Mouse (Mus musculus): ENCODE results near the gene Runx2.
A peak's percentile ranks its signal among the peaks of the same experiment; 100 is the strongest.

Gene Runx2

DNA sequence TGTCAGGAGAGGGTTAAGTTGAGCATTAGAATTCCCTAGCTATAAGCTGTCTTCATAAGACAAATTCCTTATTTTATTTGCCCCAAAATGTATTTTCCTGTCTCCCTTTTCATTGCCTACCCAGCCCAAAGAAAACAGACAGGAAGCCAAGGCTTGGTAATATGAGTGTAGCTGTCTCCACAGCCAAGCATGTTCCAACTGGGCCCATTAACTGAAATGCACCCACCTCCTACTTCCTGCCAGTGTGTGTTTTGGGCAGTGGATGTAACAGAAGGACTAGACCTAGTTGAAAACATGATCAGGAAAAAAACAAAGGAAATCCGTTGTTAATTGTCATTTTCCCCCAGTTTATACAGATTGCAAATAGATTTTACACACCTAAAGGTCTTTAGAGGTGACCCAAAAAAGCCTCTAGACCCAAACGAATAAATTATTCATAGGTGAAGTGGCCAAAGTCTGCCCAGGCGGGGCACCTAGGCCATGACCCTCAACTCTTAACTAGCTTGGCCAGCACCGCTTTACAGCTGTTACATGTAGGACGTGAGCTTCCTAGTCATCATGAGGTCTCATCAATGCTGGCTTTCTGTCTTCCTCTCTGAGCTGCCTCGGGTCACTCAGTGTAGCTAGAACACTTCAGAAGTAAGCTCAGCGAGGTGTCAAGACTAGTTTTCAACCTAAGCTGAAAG lies 154.3 kb downstream of the Runx2 start:
- DNase-seq (ENCODE audit: low read depth), result peak; percentile 63

- DNase-seq (ENCODE audit: low read depth), result no peak
These were observed 160.1 kb downstream of the Runx2 start for GRCm38 (mm10) chr17:44654503-44654902.

- peak; percentile 49 for DNase-seq (ENCODE audit: low read depth)
These were observed 161.5 kb downstream of the Runx2 start for GRCm38 (mm10) chr17:44653081-44653480.

- DNase-seq (ENCODE audit: low read depth), result no peak
These were observed 162.5 kb downstream of the Runx2 start for GRCm38 (mm10) chr17:44652054-44652453.

DNA sequence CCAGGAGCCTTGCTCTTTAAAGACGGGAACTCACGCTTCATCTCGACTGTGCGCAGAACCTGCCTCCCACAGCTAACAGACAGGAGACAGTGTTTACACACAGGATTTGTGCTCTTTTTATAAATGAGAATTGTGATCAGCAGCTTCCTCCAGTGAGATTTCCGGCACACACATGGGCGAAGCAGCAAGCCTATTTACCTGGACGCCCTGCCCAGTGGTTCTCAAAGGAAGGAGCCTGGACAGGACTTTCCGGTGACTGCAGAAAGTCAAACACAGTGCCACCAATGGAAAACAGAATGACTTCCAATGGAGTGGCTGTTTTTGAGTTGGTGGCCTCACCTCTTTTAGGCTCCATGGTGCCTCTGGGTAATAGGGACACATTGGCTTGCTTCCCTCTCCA lies 163.0 kb downstream of the Runx2 start:
- DNase-seq (ENCODE audit: low read depth), result no peak

GRCm38 (mm10) chr17:44650431-44650830 lies 164.2 kb downstream of the Runx2 start:
- peak; percentile 37 for DNase-seq (ENCODE audit: low read depth)

DNA sequence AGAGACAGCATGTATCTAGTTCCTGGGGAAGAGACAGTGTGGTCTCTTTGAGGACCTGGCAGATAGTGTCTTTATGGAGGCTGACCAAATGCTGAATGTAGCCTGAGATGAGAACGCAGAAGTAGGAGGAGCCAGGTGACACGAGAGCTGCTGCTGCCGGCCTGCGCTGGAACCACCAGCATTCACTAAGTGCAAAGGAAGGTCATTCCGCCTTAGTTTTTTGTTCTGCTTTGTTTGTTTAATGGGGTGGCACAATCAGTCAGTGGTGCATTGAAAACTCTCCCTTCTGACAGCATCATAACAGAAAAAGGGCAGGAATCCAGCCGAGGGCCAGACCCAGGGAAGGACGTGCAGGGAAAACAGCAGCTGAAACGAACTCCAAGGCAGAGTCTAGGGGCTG lies 165.5 kb downstream of the Runx2 start:
- no peak for DNase-seq (ENCODE audit: low read depth)

GRCm38 (mm10) chr17:44647916-44648315 lies 166.7 kb downstream of the Runx2 start:
- DNase-seq (ENCODE audit: low read depth), result no peak

GRCm38 (mm10) chr17:44645146-44645545 lies 169.5 kb downstream of the Runx2 start:
- DNase-seq (ENCODE audit: low read depth), result no peak

DNA sequence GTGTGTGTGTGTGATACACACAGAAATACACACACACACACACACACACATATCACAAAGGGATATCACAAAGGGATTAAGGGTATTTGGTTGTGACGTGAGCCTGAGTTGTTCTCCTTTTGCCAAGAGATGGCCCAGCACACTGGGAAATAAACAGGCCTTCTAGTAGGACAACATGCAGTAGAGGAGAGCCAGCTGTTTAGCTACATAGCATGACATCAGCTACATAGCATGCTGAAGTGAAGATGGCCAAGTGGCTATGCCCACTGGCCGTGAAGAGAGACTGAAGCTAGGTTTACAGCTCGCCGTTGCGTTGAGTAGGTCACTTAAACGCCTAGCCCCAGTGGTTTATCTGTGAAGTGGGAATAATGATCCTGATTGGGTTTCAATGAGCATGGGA lies 171.3 kb downstream of the Runx2 start:
- DNase-seq (ENCODE audit: low read depth), result no peak

- DNase-seq (ENCODE audit: low read depth), result no peak
These were observed 172.5 kb downstream of the Runx2 start for GRCm38 (mm10) chr17:44642126-44642525.

DNA sequence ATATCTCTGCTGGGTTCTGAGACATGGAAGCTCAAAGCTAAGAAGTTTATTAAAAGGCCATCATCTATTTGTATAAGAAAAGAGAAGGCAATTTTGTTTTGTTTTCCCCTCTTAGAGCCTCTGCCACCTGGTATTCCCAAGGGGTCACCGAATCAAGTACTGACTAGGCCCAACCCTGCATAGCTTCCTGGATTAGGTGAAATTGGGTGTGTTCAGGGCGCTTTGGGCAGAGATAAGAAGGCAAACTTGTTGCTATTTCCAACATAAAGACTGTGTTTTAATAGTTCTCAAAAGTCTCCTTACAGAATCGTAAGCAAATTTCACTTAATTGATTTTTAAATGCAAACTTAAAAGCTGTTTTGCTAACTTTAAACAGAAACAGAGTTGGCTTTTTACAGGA lies 173.7 kb downstream of the Runx2 start:
- no peak for DNase-seq (ENCODE audit: low read depth)

DNA sequence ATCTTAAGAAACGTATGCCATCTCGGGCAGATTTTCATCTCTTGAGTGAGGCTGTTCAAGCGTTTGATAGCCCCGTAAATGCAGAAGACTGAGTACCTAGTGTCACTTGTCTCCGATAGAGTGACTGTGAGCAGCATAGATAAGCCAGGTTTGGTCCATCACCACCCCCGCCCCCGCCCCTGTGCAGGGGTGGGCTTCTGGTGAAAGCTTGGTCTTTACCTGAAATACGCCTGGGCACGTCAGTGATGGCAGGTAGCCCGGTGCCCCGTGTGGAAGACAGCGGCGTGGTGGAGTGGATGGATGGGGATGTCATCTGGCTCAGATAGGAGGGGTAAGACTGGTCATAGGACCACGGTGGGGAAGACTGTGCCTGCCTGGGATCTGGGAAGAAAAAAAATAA lies 175.2 kb downstream of the Runx2 start:
- no peak for DNase-seq (ENCODE audit: low read depth)

DNA sequence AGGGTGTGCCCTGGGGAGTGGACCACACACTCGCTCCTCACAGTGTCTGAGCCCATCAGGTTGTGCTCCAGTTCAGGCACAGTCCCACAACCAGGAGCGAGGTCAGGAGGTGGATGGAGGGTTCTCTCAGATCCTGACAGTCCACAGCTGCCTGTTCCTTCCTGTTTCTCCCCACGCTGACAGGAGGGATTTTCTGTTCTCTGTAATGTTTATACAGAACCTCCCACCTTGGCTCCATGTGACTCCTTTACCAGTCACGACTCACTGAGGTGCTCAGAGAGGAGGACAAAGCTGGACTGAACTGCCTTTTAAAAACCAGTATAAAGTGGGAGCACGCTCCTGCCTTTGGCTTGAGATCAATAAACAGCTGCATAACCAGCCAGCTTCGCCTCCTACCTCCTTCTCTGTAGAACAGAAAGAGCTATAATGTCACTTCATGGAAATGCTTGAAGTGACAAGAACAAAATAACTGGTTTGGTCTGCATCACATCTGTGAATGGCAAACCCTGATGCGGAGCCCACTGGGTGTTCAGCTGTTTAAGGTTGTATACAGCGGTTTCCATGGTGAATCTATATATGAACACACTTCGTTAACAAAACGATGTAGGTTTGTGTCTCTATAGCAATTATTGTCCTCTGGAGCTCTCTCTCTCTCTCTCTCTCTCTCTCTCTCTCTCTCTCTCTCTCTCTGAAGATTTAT lies 177.3 kb downstream of the Runx2 start:
- DNase-seq (ENCODE audit: low read depth), result no peak

DNA sequence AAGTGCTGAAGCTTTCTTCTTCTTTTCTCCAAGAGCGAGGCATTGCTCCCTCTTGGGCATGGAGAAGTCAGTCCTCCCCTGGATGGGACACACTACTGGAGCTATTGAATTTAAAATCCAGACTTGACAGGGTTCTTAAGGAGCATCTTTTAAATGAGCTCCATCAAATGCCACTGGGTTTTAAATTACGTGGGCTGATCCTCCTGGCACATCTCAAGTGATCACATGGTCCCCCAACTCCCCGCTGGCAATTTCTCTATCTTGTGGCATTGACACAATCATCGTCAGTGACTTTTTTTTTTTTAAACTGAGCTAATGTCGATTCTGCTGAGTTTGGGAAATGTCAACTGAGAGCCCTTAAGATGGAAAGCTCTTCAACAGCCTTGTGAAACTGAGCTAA lies 180.1 kb downstream of the Runx2 start:
- DNase-seq (ENCODE audit: low read depth), result no peak

GRCm38 (mm10) chr17:44633607-44634415 lies 180.8 kb downstream of the Runx2 start:
- no peak for DNase-seq (ENCODE audit: low read depth)

DNA sequence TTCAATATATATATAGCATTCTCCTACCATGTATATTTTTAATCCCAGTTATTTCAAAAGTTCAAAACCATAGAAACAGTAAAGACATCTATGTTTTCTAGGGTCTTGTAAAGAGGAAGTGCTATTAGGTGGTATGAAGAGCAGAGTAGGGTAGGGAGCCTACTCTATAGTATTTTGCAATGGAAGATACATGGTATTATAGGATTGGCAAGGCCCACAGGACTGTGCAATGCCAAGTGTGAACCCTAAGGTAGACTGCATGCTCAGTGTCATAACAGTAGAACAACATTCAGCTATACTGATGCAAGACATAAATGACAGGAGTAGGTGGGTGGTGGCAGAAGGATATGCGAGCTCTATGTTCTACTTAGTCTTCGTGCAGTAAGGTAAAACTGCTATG lies 181.7 kb downstream of the Runx2 start:
- DNase-seq (ENCODE audit: low read depth), result no peak

GRCm38 (mm10) chr17:44632292-44632691 lies 182.3 kb downstream of the Runx2 start:
- no peak for DNase-seq (ENCODE audit: low read depth)

GRCm38 (mm10) chr17:44631577-44631976 lies 183.0 kb downstream of the Runx2 start:
- no peak for DNase-seq (ENCODE audit: low read depth)

DNA sequence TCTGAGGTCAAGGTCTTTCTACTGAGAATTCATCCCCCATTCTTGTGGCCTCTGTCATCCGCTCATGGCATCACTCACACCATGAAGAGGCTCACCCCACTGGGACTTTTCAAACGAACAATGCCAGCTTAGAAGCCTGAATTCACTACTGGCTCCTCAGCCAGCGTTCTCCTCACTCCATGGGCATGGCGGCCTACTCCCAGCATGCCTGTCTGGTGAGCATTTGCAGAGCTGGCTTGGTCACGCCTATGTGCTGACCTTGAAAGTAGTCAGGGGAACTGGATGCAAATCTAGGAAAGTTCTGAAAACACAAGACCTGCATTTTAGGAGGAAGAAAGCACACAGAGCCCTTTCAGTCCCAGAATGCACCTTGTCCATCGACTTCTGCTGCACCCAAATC lies 187.3 kb downstream of the Runx2 start:
- DNase-seq (ENCODE audit: low read depth), result no peak

DNA sequence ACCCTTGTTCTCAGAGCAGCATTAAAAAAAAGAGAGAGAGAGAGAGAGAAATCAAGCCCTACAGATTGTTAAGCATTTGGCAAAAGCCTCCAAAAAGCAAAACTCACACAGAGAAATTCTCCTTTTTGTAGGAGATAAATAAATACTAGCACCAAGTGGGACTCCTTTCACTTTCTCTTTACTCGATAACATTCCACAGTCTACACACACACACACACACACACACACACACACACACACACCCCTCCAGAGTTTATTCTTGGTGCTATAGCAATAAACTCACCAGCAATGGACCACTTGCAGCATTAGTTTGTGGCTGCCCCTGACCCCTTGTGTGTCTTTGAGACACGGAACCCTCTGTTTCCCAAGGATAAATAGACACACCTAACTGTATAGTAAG lies 190.9 kb downstream of the Runx2 start:
- DNase-seq (ENCODE audit: low read depth), result no peak

DNA sequence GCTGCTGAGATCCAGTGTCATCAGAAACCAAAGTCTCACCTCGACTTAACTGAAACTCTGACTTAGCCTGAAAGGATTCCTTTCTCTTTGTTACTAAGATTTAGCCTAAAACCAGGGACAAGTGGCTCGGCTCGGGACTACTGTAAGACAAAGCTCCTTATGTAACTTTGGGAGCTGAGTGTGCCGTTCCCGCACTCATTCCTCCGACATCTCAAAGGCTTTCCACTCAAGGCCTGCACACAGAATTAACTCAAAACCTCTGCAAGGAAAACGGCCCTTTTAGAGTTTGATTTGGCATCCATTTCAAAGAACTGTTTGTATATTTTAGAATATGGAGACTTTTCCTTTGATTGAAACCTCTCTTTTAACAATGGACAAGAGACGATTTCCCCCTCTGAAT lies 191.3 kb downstream of the Runx2 start:
- DNase-seq (ENCODE audit: low read depth), result no peak

DNA sequence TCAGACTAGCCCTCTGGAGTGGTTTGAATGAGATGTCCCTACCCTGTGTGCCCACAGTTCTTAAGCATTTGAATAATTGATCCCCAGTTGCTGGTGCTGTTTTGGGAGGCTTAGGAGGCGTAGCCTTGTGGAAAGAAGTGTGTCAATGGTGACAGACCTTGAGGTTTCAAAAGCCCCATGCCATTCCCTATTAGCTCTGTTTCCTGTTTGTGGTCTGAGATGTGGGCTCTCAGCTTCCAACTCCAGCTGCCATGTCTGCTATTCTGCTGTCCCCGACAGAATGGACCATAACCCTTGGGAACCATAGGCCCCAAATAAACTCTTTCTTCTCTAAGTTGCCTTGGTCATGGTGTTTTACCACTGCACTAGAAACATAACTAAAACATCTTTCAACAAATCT lies 194.1 kb downstream of the Runx2 start:
- no peak for DNase-seq (ENCODE audit: low read depth)
